Comparison of ENCODE assay signal across 22 mouse cellular contexts in genomic region chr1:176691101-176691500, GRCm38 (mm10).
"Had no signal": no experiment of that assay in that cellular context is flagged by ENCODE, and none has a peak within 500 bp of the region (broad histone marks: within the 10 kb centered on the region; RNA-seq: fewer than 3 reads in every experiment).

No protein-coding gene starts in this region.

- H3K9me3 ChIP-seq: limb, embryonic 12.5 days; limb, embryonic 15.5 days; midbrain, embryonic 12.5 days; midbrain, embryonic 15.5 days; neural tube, embryonic 12.5 days; neural tube, embryonic 15.5 days had no signal

- DNase-seq: kidney, postnatal 25 days; layer of hippocampus, adult 9-11 months; liver, postnatal 0 days; lung, embryonic 14.5 days; right cerebral cortex, adult 18-20 months; right cerebral cortex, postnatal 14 days; right cerebral cortex, postnatal 4 days; thymus, adult 2 months; thymus, postnatal 14 days; thymus, postnatal 4 days had no signal

- H3K36me3 ChIP-seq: limb, embryonic 12.5 days; limb, embryonic 15.5 days; midbrain, embryonic 12.5 days; midbrain, embryonic 15.5 days; neural tube, embryonic 12.5 days; neural tube, embryonic 15.5 days had no signal

- ATAC-seq: liver, postnatal 0 days; lung, postnatal 0 days; midbrain, embryonic 15.5 days had no signal

- H3K4me3 ChIP-seq: layer of hippocampus, adult 2 months; limb, embryonic 12.5 days; limb, embryonic 15.5 days; midbrain, embryonic 12.5 days; midbrain, embryonic 15.5 days; neural tube, embryonic 12.5 days; neural tube, embryonic 15.5 days had no signal

- H3K4me1 ChIP-seq: limb, embryonic 12.5 days; limb, embryonic 15.5 days; midbrain, embryonic 12.5 days; midbrain, embryonic 15.5 days; neural tube, embryonic 12.5 days; neural tube, embryonic 15.5 days had no signal

- H3K27ac ChIP-seq: kidney, postnatal 0 days; layer of hippocampus, adult 2 months; limb, embryonic 12.5 days; limb, embryonic 15.5 days; liver, embryonic 14.5 days; macrophage; midbrain, embryonic 12.5 days; midbrain, embryonic 15.5 days; neural tube, embryonic 12.5 days; neural tube, embryonic 15.5 days; stomach, postnatal 0 days had no signal

- H3K27me3 ChIP-seq: limb, embryonic 12.5 days; limb, embryonic 15.5 days; midbrain, embryonic 12.5 days; midbrain, embryonic 15.5 days; neural tube, embryonic 12.5 days; neural tube, embryonic 15.5 days had no signal
